Mouse (Mus musculus) inflammation-experienced regulatory T-cells, adult 6 months (primary cell): ENCODE results near the gene Sgk1. TPM values are rescaled to one million over a fixed set of nuclear protein-coding genes. Genes with fewer than 3 reads are reported as not detected.

Experiments used
- ATAC-seq: one replicate; pipeline ENCODE4 v1.8.0; 2017
- polyA plus RNA-seq, 3 experiments: library from polyadenylated mRNA; unstranded; fragments of 100-300 nt; shearing (Covaris generic); gene quantifications; one replicate each; pipeline ENCODE4 v1.2.1; 2017

The Sgk1 gene
- polyA plus RNA-seq, result 10 to 100 TPM; 19.5 to 98.6 (median 25.8) TPM

DNA sequence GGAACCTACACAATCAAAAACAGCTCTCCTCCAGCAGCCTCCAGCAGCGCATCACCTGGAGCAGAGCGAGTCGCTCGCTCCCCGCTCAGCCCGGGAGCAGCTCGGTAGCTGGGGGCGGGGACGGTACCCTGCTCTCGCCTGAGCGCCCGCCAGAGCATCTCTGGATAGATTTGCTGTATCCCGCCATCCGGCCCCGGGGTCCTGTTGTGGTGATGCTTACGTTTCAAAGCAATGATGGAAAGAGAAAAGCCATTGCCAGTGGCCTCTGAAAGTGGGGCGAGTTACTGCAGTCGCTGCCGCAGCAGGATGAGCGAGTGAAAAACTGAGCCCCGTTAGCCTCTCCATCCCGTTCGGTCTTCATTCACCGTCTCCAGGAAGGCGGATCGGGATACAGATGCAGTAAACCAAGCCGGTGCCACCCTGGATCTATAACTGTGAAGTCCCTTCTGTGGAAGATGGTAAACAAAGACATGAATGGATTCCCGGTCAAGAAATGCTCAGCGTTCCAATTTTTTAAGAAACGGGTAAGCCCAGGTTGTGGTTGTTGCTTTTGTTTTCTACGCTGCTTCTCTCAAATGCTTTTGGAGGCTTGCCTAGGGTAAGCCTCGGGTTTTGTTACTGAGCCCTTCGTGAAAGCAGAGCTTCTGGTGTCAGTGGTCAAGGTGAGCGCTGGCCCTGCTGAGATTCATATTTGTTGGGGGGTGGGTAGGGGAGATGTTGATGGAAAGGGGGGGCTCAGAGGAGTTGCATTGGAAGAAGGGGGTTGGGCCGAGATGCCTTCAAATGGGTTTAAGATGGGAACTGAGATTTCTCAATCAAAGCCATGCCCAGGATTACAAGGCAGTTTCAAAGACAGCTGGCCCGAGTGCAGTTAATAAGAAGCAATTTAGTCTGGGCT, at the start of gene Sgk1:
TSS of gene Sgk1 (plus strand) at position 1 of the 898 bp plus-strand sequence.
- peak; percentile 81 for ATAC-seq

DNA sequence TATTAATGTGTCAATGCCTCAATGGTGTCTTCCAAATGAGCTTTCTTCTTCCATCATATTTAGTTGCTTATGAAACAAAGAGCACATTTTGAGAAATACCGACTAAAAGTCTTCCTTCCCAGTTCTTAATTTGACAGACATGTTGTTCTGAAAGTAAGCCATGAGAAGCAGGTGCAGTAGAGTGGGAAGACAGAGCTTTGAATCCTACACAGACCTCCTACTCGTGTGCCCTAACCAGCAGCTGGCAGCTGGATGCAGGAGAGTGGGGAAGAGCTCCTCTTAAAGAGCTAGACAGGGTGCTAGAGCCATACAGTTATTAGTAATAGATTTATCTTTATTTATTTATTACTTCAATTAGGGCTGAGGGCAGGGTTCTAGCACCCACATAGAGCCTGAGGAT, 49.7 kb upstream of the Sgk1 start:
- ATAC-seq, result no peak

DNA sequence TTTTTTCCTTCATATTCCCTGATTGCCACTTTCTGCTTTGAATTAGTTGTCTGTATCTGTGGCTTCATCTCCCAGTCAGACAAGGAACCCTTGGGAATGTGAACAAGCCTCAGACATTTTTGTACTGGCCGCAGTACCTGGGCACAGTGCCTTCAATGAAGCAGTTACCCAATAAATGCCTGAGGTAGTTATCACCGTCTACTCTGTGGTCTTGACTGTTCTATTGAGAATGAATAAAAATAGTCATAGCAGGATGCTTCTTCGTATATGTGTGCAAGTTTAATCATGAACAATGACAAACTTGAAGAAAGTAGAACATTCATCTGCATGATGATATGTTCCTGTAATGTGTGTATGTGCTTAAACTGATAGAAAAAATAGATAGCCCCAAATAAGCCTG, 48.2 kb upstream of the Sgk1 start:
- no peak for ATAC-seq

DNA sequence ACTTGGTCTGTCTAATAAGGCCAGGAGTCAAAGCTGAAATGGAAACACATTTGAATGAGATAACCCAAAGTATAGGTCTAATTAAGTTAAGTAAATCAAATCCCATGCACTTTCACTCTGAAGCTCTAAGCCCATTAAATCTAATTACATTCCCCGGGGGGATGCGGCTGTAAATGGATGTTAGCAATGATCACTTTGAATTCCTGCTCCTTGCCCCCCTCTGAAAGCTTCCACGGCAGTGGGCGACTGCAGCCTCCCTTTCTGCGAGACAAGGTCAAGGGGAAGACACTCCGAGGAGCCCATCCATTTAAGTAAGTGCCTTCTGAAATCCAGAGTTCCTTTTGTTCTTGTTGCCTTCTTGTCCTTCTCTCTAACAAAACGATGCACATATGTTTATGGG, 46.9 kb upstream of the Sgk1 start:
- ATAC-seq, result no peak

DNA sequence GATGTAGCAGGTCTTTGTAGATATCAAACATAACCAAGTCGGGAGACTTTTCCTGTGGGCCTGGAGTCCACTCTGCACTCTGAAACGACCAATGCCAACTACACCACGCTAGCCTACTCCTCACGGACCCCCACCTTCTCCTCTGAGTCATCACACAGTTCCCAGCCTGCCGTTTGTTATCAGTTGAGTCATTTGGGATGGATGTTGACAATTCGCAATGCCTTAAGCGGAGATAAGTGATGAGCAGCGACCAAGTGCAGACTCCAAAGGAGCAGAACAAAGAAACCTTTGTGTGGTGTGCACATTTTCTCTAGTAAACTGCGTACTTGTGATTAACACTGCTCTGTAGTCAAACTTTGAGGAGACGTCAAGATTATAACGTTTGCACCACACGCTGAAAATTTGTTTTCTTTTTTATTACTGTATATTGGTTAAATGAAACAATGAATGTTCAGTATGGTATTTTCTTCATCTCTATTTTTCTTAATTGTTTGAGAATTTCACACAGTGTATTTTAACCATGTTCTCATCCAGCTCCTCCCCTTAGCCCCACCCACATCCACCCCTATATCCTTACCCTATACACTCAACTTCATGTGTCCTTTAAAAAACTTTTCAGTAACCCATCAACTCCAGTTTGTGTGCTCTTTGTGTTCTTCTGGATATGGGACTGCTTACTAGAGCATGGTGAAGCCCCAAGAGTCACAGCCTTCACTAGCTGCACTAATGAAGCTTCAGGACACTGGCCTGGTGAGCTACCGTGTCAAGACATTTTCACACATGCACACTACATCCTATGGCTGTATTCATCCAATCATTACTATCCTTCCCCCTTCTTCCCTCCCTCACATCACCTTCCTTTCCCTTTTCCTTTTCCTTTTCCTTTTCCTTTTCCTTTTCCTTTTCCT, 42.5 kb upstream of the Sgk1 start:
- ATAC-seq, result no peak

DNA sequence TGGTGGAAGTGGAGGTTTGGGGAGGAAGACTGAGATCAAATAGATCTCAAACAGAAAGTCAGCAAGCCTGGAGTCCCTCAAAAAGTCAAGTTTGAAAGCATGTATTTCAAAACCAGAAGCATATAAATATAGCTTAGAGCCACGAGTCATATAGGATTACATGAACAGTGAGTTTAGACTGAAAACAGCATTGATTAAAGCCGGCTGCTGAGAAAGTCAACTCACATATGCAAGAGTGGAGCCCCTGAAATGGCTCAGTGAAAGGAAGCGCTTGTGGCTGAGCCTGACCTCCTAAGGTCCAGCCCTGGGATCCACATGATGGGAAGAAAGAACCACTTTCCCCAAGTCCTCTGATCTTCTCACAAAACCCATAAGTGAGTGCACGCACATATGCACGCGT, 38.7 kb upstream of the Sgk1 start:
- ATAC-seq, result no peak

DNA sequence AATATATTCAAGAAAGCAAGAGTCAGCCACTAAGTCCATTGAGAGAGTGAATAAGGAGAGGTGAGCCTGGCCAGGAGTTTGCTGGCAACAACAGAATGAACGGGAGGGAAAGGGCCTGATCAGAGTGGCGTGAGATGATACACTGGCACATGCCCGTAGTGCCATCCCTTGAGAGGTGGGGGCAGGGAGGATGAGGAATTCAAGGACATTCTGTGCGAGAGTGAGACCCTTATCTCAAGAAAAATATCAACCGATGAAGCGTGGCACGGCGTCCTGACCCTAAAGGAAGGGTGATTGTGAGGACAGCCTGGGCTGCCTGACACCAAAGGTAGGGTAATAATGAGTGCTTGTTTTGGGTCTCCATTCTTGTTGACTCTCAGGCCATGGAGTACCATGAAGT, 38.1 kb upstream of the Sgk1 start:
- no peak for ATAC-seq

DNA sequence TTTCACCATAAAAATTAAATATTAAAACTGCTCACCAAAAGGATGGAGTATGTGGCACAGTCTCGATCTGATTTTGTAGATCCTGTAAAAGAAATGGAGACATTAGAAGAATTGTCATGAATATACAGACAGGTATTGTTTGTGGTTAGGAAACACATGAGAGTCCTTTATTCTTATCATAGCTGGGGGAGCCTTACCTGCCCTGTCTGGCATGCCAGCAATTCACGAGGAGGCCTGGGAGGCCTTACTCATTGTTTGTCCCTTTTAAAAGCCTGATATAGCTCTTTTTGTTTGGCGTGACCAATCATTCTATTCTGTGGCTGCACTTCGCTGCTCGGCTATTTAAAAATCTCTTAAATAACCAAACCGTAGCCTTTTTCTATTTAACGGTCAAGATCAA, 37.6 kb upstream of the Sgk1 start:
- no peak for ATAC-seq

DNA sequence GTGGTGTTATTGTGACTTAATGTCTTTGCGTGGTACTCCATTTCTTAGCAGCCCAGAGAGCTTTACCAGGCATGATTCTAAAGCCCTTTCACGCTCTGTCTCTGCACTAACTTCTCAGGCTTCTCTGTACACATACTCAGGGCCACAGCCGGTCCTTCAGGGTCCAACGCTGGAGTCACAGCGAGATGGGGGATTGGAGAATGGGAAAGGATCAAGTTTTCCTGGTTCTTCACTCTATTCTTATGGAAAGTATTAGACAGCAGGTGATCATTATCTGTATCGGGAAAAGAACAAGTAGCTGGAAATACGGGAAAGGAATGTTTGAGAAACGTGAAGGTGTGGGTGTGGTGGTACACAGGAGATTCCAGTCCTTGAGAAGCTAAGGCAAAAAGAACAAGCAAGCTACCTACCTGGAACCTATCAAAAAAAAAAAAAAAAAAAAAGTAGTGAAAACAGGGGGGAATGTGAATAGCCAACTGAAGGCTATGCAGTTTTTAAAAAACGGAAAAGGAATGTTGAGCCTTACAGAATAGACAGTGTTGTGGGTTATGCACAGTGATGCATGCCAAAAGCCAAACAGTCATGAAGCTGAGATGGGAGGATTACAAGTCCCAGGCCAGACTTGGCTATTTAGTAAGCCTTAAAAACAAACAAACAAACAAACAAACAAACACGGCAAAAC, 36.2 kb upstream of the Sgk1 start:
- ATAC-seq, result no peak

DNA sequence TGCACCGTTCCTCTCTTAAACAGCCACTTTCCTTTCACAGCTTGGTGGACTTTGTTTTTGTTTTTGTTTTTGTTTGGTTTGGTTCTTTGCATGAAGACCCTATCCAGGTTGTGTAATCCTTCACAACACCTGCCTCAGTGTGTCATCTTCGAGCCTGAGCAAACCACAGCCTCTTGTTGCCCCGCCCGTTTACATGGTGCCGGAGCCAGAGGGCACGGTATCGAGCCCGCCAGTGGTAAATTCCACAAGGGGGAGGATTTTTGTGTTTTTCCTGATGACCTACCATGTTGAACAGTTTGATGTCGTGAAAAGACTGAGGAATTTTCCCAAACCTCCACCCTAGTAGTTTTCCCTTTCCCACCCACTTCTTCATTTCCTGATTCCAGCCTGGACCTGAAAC, 35.6 kb upstream of the Sgk1 start:
- ATAC-seq, result no peak

DNA sequence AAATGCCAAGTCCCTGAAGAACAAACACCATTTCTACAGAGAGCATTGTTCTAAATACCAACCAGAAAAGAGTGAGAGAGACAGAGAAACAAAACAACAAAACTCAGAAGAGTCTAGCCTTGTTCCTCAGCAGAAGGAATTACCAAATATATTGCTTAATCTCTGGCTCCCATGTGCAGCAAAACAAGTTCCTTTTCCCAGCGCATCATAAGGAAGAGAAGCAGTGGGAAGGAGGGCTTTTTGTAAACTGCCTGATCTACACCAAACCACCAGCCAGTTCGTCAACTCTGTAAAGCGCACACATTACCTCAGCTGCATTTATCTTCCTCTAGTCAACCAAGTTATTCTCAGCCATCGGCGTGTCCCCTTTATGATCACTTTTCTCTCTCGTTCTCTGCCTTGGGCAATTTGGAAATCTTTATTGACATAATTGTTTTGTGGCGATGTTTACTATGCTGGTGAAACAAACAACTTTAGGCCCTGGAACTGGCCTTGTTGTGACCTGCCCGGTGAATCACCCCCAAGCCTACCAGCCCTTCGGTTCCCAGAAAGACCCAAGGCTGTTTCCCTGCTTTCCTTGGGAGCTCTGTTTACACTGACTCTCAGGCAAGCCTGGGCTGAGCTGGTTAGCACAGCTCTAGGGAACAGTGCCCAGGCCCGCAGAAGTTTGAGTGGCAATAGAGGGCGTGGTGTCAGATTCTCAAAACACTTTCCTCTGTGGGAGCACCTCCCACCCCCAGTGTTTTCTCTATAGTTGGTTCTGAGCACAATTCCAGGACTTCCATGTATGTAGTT, 34.8 kb upstream of the Sgk1 start:
- no peak for ATAC-seq

DNA sequence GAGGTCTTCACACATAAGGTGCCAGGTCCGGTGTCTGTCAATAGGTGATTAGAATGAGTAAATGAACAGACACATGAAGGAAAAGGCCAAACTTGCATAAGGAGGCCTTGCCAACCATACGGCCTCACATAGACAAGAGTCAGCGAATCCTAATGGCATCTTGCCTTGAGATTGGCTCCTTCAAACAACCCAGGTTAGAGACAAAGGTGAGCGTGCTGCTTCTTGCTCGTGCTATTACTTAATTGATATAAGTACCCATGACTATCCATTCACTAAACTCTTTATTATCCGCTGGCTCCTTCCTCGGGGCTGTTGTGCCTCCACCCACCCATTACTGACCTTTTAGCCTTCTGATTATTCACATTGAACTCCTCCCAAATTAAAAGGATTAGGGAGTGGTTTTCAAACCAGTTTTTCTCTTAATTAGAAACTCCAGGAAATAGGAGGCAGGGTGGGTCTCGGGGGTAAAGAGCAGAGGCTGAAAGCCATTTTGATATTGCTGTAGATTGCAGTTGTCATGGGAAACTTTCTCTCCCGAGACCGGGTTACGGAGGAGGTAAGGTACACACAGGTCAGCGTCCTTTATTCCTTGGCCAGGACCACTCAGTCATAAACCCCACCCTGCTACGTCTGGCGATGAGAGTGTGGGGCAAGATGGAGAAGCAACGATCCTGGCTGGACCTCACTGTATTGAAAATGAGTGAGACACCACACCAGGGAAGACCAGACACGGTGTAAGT, 33.9 kb upstream of the Sgk1 start:
- ATAC-seq, result no peak

DNA sequence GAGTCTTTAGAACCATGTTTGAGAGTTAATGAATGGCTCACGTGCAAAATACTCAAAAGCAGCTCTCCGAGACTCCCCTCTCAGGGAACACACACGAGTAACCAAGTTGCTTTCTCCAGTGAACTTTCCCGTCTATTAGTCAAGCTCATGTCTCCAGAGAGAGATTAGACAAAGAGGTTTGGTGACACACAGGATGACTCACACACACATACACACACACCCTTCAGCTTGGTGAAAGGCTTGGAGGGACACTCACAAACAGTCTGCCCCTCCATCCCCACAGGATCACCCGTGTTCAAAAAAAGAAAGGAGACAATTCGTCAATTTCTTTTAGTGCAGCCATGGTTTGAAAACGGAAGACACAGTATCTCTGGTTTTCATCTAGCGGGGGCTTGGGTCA, 32.7 kb upstream of the Sgk1 start:
- ATAC-seq, result no peak

DNA sequence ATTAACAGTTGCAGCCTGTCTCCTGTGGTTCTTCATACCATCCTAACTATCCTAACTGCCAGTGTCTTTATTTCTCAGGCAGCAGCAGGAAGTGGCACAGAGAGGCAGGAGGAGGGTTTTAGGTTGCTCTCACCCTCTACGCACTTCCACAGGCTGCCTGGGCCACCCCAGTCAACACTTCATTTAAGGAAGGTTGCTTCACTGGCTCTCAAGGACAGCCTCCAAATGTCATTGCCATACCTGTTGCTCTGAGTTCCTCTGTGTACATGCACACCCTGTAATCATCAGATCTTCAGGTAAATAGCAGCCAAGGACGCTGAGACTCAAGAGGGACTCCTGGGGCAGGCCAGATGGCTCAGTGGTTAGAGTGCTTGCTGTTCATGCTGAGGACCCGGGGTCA, 31.7 kb upstream of the Sgk1 start:
- no peak for ATAC-seq

DNA sequence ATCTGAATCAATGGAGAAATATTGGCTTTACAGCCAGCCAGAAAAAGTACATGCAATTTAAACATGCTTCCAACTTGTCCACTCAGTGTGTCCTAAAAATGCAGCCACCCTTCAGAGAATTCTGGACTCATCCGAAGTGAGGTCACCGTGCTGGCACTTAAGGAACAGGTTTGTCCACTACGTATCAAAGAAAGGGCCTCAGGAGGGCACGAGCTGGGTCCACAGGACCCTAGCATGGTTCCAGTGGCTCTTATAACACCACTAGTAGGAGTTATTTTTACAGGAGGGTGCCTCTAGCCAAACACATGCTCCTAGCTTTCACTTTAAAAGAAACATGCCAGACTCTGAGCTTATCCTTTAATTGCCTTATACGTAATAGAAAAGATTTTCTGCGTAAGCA, 28.9 kb upstream of the Sgk1 start:
- no peak for ATAC-seq

DNA sequence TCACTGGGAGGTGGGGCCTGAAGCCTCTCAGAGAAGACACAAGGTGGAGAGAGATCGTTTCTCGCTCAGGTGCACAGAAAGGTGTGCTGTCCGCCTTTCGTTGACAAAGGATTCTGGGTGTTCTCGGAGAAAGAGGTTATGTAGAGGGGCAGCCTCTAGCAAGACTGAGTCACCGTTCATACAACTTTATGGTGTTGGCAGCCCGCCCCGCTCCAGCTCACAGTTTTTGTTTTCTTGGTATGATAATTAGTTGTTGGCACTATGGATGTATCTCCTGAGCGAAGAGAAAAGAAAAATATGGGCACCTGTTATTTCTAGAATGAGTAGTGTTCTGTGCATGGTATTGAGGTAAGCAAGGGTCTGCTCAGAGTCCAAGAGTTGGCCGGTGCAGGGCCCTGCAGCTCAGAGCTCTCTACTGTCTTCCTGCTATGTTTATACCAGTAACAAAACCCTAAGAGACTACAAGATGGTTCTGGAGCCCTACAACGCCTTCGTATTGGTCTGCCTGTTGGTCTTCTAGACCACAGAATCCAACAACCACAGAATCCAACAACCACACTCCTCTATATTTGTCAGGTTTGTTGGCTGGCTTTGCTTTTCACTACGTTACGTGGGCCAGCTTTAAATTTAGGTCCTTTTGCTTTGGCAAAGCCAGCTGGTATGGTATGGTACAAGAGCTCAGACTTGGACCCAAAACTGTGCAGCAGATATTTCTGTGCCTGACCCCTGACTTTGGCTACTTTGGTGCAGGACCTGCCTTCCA, 28.2 kb upstream of the Sgk1 start:
- no peak for ATAC-seq

DNA sequence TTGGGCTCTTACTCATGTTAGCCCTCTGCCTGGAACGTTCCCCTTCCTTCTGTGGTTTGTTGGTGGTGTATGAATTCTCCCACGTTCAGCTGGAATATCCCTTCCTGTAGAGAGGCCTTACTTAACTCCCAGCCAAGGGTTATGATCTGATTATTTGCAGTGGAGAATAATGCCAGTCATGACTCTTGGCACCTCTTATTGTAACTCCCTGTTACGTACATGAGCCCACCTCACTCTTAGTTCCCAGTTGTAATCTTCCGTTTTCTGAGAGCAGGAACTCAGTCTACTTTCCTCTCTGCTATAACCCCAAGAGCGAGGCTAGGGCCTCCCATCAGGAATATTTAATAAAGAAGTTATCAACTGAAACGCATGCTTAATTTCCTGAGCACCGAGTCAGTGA, 26.6 kb upstream of the Sgk1 start:
- ATAC-seq, result no peak

DNA sequence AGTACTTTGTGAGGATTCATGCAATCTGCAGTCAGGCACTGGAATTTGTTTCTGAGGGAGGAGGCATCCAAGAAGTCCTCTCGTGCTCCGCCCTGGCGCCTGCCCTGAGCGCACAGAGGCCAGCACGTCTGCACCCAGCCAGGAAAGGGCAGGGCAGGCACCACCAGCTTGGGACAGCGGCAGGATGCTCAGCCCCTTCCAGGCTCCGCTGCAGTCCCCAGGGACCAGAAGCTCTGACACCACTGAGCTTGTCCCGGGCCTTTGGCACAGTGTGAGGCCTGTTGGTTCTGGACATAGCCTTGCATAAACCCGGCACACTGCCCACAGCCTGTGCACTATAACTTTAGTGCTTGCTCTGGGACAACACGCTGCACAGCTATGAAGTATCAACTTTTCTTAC, 24.3 kb upstream of the Sgk1 start:
- ATAC-seq, result no peak

DNA sequence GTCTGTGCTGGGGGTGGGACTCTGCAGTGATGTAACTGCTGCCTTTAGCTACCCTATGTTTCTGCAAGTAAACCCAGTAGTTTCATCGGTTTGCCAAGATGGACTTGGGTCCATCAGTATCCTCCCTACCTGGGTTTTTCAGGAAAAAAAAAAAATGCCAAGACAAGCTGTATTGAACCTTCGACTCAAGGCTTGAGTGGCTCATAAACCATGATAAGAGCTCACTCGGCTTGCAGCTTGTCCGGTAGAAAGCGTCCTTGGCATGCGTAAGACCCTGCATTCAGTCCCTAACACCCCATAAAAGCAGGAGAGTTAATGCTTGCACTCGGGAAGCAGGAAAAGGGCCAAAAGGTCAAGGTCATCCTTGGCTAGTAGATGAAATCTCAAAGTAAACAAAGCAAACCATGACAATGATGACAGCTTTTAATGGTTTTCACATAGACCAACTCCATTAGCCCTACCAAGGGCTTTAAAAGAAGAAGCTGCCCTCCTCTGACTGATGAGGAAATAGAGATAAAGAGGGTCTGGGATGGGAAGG, 23.5 kb upstream of the Sgk1 start:
- ATAC-seq, result no peak

DNA sequence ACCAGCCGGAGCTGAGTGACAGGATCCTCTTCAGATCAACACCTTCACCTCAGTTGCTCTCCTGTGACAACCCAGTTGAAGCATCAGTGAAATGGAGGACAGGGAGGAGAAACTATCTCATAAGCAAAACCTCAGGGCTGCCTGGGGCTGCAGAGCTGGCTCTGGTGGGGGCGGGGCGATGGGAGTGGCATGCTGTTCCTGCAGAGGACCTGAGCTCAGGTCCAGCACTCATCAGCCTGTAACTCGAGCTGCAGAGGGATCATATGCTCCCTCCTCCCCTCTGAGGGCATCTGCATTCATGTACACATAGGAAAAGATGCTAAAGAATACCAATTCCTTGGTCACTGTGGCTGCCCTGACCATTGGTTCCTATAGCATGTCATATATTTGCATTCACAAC, 15.5 kb upstream of the Sgk1 start:
- no peak for ATAC-seq

DNA sequence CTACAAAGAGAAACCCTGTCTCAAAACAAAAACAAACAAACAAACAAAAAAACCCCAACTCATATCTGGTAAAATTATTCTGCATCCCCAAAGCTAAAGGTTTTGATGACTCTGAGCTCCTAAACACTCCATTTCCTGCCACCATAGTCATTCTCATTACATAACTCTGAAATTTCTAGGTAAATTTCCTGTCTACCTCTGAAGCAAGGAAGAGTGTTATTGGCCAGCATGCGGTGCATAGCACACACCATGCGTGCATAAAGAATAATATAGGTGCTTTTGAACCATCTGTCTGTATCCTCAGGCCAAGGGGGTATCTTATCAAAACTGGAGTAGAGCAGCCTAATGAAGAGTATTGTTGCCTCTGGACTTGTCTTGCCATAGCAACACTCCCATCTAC, 13.8 kb upstream of the Sgk1 start:
- ATAC-seq, result peak; percentile 48
